Mouse (Mus musculus) gastrocnemius, postnatal 25 days (tissue): ENCODE data around the gene 9030025P20Rik. TPM values are rescaled to one million over a fixed set of nuclear protein-coding genes. Genes with fewer than 3 reads are reported as not detected.
"Not testable (repeated sequence)": the region's sequence is repeated elsewhere in the genome, so short reads cannot be mapped to it uniquely, and the experiment has no call there.

Experiments
- DNase-seq: peaks from one replicate; pipeline ENCODE4 v3.0.0; 2022
- total RNA-seq, 2 experiments: library from RNA; stranded (reverse); gene quantifications; 1 replicate in 1 of 2; 2 replicates in 1 of 2; pipeline ENCODE4 v1.2.3; 2021

The 9030025P20Rik gene
- total RNA-seq, 2 experiments from 2014 or later = 1.5 to 3.6 TPM

DNA sequence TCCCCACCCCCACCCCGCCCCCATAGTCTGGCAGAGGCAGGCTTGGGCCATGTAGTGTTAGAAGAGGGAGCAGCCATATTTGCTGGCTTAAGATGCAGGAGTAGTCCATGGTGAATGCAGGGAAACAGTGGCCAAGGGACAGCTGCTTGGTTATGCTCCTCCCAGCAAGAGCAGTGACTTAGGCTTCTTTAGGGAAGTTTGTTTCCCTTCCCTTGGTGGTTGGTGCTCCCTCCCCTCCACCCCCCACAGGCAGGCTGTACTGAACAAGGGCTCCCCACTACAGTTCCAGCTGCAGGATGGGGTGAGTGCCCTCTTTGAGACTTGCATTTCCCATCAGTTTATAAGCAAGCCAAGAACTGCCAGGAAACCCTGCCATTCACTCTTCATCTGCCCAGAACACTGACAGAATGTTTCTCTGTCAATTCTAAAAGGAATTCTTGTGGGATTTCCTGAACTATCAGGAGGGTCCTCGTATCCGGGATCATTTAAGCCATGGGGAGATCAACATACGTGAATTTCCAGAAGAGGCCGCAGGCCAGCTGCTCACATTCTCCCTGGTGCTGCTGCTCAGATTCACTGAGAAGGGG, 11.9 kb downstream of the 9030025P20Rik start:
- peak; percentile 3 for DNase-seq

DNA sequence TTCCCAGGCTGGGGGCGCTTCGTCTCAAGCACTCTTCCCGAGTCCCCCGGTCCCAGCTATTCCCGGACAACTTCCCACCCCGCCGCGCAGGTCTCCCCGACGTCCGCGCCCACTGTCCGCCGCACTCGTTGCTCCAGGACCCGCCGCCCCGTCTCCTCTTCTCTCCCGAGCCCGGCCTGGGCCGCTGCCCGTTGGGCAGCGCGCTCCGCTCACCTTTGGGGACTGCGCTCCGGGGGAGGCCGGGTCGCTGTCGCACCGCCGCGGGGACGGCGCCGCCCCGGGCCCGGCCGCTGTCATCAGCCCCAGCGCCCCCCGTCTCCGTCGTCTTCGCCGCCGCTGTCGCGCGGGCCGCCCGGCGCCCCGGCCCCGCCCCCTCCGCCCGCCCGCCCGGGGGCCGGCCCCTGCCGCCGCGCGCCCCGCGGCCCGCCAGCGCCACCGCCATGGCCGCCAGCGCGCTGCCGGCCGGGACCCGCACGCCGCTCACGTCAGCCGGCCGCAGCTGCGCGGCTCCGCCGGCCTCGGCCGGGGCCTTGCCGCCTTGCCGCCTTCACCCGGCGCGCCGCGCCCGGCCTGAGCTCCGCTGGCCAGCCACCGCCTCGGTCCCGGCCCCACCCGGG, 14.4 kb downstream of the 9030025P20Rik start:
- DNase-seq = not testable (repeated sequence)

DNA sequence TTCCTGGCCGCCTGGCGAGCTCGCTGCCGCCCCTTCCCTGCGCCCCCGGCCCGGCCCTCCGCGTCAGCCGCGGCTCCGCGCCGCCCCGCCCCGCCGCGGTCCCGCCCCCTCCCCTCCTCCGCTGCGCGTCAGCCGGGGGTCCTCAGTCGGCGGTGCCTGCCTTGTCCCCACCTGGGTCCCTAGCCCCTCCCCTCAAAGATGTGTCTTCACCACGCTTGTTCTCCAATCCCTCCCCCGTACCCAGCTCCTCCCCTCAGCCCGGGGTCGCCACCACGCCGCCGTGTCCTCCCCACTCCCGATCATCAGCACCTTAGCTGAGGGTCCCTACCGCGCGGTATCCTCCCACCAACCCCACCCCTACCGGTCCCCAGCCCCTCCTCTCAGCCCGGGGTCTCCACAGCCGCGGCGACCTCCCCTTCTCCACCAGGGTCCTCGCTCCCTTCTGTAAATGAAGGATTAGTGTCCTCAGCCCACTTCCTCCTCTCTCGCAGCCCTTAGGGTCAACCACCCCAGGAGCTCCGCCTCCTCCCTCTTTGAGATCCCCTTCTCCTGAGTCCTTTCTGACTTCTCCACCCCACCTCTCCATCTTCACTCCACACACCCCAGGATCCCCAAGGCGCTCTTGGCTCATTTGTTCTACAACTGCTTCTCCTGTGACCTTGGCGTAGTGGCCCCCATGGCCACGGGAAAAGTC, 15.0 kb downstream of the 9030025P20Rik start:
- DNase-seq = not testable (repeated sequence)

DNA sequence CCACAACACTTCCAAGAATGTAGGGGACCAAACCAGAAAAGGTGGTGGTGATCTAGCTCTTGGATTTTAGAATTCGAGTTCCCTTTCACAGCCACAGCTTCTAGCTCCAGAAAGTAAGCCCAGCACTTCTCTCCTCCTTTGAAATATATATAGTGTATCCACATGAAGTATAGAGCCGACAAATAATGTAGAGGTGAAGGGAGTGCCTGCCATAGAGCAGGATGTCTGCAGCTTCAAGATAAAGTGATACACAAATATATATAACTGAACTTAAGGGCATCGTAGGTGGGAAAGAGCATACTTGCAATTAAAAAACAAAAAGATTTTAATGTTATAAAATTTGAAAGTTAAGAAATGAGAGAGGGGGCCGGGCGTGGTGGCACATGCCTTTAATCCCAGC, 15.9 kb downstream of the 9030025P20Rik start:
- DNase-seq = not testable (repeated sequence)

DNA sequence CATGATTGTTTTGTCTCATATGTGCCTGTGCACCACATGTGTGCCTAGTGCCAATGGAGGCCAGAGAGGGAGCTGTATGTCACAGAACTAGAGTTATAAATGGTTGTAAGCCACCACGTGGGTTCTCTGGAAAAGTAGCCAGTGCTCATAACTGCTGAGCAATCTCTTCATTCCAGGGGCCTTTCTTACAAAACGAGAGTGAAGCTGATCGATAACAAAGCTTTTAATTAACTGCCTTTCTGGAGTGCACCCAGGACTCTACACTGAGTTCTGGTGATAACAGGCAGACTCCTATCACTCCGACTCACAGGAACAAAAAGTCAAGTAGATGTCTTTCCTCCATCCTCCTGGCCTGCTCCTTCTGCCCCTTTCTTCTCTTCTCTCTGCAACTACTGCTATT, 21.8 kb downstream of the 9030025P20Rik start:
- DNase-seq = not testable (repeated sequence)

DNA sequence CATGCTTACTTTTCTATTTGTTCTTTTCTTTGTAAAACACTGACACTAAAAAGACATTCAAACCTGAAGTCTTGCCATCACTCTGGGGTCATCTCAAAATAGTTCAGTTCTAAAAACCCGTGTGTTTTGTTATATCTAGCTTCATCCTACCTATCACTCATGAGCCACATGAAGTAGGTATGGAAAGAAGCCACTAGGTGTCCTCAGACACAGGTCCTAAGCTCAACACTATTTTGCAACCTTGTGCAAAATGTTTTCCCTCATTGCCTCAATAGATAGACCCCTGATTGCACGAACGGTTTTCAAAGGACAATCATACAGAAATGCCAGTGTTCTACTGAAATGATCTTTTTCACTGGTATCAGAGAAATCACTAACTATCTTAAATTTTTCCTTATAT, 30.8 kb downstream of the 9030025P20Rik start:
- not testable (repeated sequence) for DNase-seq

DNA sequence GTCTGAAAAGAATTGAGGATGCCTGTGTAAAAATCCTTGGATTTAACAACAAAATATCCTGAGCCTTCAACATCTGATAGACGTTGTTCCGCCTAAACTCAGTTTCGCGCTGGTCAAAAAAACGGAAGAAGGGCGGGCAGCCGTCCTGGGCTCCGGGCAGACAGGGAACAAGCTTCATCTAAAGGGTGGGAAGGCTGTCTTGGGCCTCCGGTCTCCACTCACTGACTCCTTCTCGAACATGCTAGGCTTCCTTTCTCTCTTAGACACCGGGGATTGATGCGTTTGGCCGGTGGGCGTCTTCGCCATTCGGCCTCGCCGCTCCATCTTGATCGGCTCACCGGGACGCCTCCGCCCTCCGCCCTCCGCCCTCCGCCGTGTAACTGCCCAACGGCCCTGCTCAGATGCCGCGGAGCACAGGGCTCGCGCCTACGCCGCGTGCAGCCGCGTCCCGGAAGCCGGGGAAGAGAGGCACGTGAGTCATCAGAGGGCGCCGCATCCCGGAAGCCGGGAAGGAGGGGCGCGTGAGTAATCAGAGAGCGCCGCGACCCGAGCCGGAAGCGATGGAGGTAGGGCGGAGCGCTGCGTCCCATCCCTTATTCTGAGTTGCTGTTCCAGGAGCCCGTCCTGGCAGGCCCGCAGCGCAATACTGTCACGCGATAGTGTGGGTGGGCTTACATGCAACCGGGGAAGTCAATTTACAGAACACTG, 31.6 kb downstream of the 9030025P20Rik start, which contains the start of gene Gm3435:
TSS of gene Gm3435 (plus strand) at position 471 of the 708 bp plus-strand sequence.
- not testable (repeated sequence) for DNase-seq

DNA sequence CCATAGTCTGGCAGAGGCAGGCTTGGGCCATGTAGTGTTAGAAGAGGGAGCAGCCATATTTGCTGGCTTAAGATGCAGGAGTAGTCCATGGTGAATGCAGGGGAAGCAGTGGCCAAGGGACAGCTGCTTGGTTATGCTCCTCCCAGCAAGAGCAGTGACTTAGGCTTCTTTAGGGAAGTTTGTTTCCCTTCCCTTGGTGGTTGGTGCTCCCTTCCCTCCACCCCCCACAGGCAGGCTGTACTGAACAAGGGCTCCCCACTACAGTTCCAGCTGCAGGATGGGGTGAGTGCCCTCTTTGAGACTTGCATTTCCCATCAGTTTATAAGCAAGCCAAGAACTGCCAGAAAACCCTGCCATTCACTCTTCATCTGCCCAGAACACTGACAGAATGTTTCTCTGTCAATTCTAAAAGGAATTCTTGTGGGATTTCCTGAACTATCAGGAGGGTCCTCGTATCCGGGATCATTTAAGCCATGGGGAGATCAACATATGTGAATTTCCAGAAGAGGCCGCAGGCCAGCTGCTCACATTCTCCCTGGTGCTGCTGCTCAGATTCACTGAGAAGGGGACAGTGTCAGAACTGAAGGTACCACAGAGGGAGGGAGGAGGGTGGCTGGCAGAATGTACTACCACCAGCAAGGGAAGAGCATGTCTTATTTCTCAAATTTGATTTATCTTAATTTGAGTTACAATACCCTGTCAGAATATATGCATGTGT, 43.4 kb downstream of the 9030025P20Rik start:
- peak; percentile 33 for DNase-seq

DNA sequence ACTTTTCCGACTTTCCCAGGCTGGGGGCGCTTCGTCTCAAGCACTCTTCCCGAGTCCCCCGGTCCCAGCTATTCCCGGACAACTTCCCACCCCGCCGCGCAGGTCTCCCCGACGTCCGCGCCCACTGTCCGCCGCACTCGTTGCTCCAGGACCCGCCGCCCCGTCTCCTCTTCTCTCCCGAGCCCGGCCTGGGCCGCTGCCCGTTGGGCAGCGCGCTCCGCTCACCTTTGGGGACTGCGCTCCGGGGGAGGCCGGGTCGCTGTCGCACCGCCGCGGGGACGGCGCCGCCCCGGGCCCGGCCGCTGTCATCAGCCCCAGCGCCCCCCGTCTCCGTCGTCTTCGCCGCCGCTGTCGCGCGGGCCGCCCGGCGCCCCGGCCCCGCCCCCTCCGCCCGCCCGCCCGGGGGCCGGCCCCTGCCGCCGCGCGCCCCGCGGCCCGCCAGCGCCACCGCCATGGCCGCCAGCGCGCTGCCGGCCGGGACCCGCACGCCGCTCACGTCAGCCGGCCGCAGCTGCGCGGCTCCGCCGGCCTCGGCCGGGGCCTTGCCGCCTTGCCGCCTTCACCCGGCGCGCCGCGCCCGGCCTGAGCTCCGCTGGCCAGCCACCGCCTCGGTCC, 45.7 kb downstream of the 9030025P20Rik start:
- DNase-seq = not testable (repeated sequence)

DNA sequence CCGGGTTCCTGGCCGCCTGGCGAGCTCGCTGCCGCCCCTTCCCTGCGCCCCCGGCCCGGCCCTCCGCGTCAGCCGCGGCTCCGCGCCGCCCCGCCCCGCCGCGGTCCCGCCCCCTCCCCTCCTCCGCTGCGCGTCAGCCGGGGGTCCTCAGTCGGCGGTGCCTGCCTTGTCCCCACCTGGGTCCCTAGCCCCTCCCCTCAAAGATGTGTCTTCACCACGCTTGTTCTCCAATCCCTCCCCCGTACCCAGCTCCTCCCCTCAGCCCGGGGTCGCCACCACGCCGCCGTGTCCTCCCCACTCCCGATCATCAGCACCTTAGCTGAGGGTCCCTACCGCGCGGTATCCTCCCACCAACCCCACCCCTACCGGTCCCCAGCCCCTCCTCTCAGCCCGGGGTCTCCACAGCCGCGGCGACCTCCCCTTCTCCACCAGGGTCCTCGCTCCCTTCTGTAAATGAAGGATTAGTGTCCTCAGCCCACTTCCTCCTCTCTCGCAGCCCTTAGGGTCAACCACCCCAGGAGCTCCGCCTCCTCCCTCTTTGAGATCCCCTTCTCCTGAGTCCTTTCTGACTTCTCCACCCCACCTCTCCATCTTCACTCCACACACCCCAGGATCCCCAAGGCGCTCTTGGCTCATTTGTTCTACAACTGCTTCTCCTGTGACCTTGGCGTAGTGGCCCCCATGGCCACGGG, 46.4 kb downstream of the 9030025P20Rik start:
- DNase-seq = not testable (repeated sequence)

DNA sequence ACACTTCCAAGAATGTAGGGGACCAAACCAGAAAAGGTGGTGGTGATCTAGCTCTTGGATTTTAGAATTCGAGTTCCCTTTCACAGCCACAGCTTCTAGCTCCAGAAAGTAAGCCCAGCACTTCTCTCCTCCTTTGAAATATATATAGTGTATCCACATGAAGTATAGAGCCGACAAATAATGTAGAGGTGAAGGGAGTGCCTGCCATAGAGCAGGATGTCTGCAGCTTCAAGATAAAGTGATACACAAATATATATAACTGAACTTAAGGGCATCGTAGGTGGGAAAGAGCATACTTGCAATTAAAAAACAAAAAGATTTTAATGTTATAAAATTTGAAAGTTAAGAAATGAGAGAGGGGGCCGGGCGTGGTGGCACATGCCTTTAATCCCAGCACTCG, 47.2 kb downstream of the 9030025P20Rik start:
- DNase-seq = not testable (repeated sequence)

DNA sequence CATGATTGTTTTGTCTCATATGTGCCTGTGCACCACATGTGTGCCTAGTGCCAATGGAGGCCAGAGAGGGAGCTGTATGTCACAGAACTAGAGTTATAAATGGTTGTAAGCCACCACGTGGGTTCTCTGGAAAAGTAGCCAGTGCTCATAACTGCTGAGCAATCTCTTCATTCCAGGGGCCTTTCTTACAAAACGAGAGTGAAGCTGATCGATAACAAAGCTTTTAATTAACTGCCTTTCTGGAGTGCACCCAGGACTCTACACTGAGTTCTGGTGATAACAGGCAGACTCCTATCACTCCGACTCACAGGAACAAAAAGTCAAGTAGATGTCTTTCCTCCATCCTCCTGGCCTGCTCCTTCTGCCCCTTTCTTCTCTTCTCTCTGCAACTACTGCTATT, 53.1 kb downstream of the 9030025P20Rik start:
- DNase-seq = not testable (repeated sequence)

DNA sequence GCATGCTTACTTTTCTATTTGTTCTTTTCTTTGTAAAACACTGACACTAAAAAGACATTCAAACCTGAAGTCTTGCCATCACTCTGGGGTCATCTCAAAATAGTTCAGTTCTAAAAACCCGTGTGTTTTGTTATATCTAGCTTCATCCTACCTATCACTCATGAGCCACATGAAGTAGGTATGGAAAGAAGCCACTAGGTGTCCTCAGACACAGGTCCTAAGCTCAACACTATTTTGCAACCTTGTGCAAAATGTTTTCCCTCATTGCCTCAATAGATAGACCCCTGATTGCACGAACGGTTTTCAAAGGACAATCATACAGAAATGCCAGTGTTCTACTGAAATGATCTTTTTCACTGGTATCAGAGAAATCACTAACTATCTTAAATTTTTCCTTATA, 62.2 kb downstream of the 9030025P20Rik start:
- not testable (repeated sequence) for DNase-seq

Other genes starting within 250 kb of the 9030025P20Rik start
- gene Wdr27, start 35.3 kb upstream of the 9030025P20Rik start, total RNA-seq = 1 to 10 TPM in 1 of 2 experiments, under 1 TPM in 1; 0.83 to 2.1 TPM
- gene 1600012H06Rik, start 35.3 kb upstream of the 9030025P20Rik start, total RNA-seq = 1 to 10 TPM; 7.0 to 9.0 TPM
- gene Phf10, start 17.2 kb upstream of the 9030025P20Rik start, total RNA-seq = 10 to 100 TPM; 44.2 to 46.5 TPM
- gene Gm3417, start 322 bp downstream of the 9030025P20Rik start, total RNA-seq = not detected
- 1 to 10 TPM; 1.9 to 2.3 TPM for gene Gm3435, start 31.7 kb downstream of the 9030025P20Rik start, total RNA-seq
- gene Ermard, start 62.7 kb downstream of the 9030025P20Rik start, total RNA-seq = 10 to 100 TPM; 19.2 to 19.8 TPM
- not detected for gene Tcte3, start 63.0 kb downstream of the 9030025P20Rik start, total RNA-seq
- under 1 TPM; 0.69 to 0.72 TPM for gene Gm3448, start 63.1 kb downstream of the 9030025P20Rik start, total RNA-seq